Mouse (Mus musculus) ES-E14 (cell line): Measurements from ENCODE around the gene Gm17581. TPM values are rescaled to one million over a fixed set of nuclear protein-coding genes. Genes with fewer than 3 reads are reported as not detected.
"Not testable (repeated sequence)": the region's sequence is repeated elsewhere in the genome, so short reads cannot be mapped to it uniquely, and the experiment has no call there.

Experiments
- DNase-seq: peaks from one replicate; pipeline ENCODE4 v3.0.0-alpha.2; 2013; ENCODE audit warnings: low read depth, low spot score
- H3K27ac ChIP-seq: 2 replicates; pipeline ENCODE4 v1.5.1; 2012; ENCODE audit warnings: low read depth, mild to moderate bottlenecking, low read length, moderate library complexity, mixed read lengths; ENCODE audit not compliant: poor library complexity, insufficient read depth, severe bottlenecking
- H3K36me3 ChIP-seq: 2 replicates; pipeline ENCODE4 v1.6.1; 2012; ENCODE audit warnings: mild to moderate bottlenecking, low read length, moderate library complexity, mixed read lengths; ENCODE audit not compliant: control insufficient read depth, poor library complexity, insufficient read depth, severe bottlenecking
- H3K4me1 ChIP-seq, 2 experiments: fragments of 150-350 bp in 1 of 2; sonication (generic) in 1 of 2; 2 replicates each; pipeline ENCODE4 v1.6.1; 2012; ENCODE audit warnings: low read length in 2 of 2, mild to moderate bottlenecking in 1 of 2, mixed read lengths in 1 of 2; ENCODE audit not compliant: control insufficient read depth in 2 of 2, insufficient read depth in 2 of 2, poor library complexity in 1 of 2
- H3K4me3 ChIP-seq, 2 experiments: fragments of 150-350 bp in 1 of 2; sonication (generic) in 1 of 2; 2 replicates each; pipeline ENCODE4 v1.5.1; 2012; ENCODE audit warnings: low read length in 2 of 2, low read depth in 1 of 2, mild to moderate bottlenecking in 1 of 2, mixed read lengths in 1 of 2; ENCODE audit not compliant: insufficient read depth in 1 of 2, poor library complexity in 1 of 2, severe bottlenecking in 1 of 2
- H3K9ac ChIP-seq: 2 replicates; pipeline ENCODE4 v1.6.1; 2012; ENCODE audit warnings: low read depth, mild to moderate bottlenecking, low read length, mixed read lengths; ENCODE audit not compliant: poor library complexity, insufficient read depth, severe bottlenecking
- H3K9me3 ChIP-seq: fragments of 150-350 bp; sonication (generic); 2 replicates; pipeline ENCODE4 v1.6.1; 2012; ENCODE audit warnings: low read depth, mild to moderate bottlenecking, low read length; ENCODE audit not compliant: control insufficient read depth, insufficient read depth
- CHD2 ChIP-seq: IDR thresholded peaks from 2 replicates; pipeline ENCODE4 v1.6.1; 2014; ENCODE audit warnings: mild to moderate bottlenecking, low read depth, low read length, inconsistent platforms
- HCFC1 ChIP-seq: IDR thresholded peaks from 2 replicates; pipeline ENCODE4 v1.6.1; 2012; ENCODE audit warnings: low read length, inconsistent platforms, borderline replicate concordance; ENCODE audit not compliant: insufficient read depth
- MAFK ChIP-seq: IDR thresholded peaks from 2 replicates; pipeline ENCODE4 v1.6.1; 2014; ENCODE audit warnings: mild to moderate bottlenecking, low read depth, low read length, inconsistent platforms; ENCODE audit not compliant: insufficient read depth
- ZC3H11A ChIP-seq: IDR thresholded peaks from 2 replicates; pipeline ENCODE4 v1.6.1; 2012; ENCODE audit warnings: low read depth, mild to moderate bottlenecking, inconsistent platforms, low read length, borderline replicate concordance
- ZNF384 ChIP-seq: IDR thresholded peaks from 2 replicates; pipeline ENCODE4 v1.6.1; 2012; ENCODE audit warnings: low read depth, low read length, inconsistent platforms
- in situ Hi-C, 2 experiments: fragments of 600-800 bp; cut with MboI; formaldehyde crosslinking; loops; one replicate each; pipeline ENCODE4 v1.15.1; 2025; ENCODE audit warnings: low sequenced_read_pairs in 2 of 2, inconsistent platforms in 1 of 2; ENCODE audit not compliant: unreplicated experiment in 2 of 2
- total RNA-seq: library from RNA; depleted of rRNA; stranded (reverse); fragments of 300-350 nt; gene quantifications from 2 replicates; pipeline ENCODE4 v1.2.3, GENCODE M21; 2012

The Gm17581 gene
- total RNA-seq, 1 experiment: not detected

DNA sequence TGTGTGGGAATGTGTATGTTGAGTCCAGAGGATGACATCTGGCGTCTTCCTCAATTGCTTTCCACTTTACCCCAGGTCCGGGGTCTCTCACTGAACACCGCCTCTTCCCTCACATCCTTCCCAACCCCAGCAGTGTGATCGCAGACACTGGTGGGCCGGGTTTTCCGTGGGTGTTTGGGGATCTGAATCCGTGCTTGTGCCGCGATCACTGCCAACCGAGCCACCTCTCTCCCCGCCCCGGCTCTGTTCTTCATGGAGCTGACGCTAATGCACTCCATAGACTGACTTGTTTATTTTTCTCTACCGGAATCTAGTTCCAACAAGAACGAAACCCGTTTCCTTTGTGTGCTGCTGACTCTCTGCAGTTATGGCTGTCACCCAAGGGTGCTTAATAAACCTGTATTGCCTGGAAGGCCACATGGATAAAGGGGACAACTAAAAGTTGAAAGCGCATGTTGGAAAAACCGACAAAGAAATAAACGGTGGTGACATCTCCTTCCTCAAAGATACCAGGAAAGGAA lies 34.2 kb downstream of the Gm17581 start:
- Histone ChIP-seq H3K27ac (no peak overlapping the region), H3K4me3 (no peak overlapping the region), H3K9me3 (no peaks in the 10 kb centered on the region), H3K36me3 (peaks cover 2% of the 10 kb centered on the region; the same call in 1 of the 2 replicates), H3K4me1 (no peaks in the 10 kb centered on the region), H3K9ac (no peak overlapping the region)
- no peak for TF ChIP-seq MAFK
- no peak for TF ChIP-seq ZNF384
- TF ChIP-seq HCFC1: no peak
- no peak for TF ChIP-seq ZC3H11A
- TF ChIP-seq CHD2: no peak
- in situ Hi-C loops: no loop called here
- no peak for DNase-seq

DNA sequence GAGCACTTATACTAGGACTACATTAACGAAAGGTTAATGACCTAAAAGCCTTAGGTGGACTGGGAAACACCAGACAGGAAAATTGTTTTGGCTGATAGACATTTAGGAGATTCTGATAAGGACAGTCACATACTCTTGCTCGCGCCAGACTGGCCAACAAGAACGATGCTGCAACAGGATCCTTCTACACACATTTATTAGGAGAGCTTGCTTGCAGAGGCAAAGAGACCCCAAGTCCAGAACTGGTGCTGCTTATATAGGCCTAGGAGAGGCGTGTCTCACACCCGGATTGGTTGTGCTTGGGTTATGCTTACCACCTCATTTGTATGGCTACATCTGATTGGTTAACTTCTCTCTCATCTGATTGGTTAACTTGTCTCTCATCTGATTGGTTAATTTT lies 37.2 kb downstream of the Gm17581 start:
- H3K9me3 ChIP-seq, H3K9ac ChIP-seq, H3K27ac ChIP-seq, DNase-seq, H3K4me3 ChIP-seq, H3K36me3 ChIP-seq, H3K4me1 ChIP-seq, in situ Hi-C loops: not testable (repeated sequence)

GRCm38 (mm10) chr2:155696851-155697250 lies 38.8 kb downstream of the Gm17581 start:
- Histone ChIP-seq H3K4me1 (no peaks in the 10 kb centered on the region), H3K27ac (no peak overlapping the region), H3K4me3 (no peak overlapping the region), H3K9ac (no peak overlapping the region; the same call in 1 of the 2 replicates), H3K9me3 (no peaks in the 10 kb centered on the region), H3K36me3 (no peaks in the 10 kb centered on the region; the same call in 1 of the 2 replicates)
- in situ Hi-C loops: no loop called here
- DNase-seq: no peak
- TF ChIP-seq ZNF384: no peak
- TF ChIP-seq MAFK: no peak
- TF ChIP-seq HCFC1: no peak
- TF ChIP-seq ZC3H11A: no peak
- no peak for TF ChIP-seq CHD2

- TF ChIP-seq ZC3H11A: no peak
- no peak for TF ChIP-seq HCFC1
- no peak for TF ChIP-seq CHD2
- no peak for TF ChIP-seq MAFK
- TF ChIP-seq ZNF384: no peak
- no peak overlapping the region; the same call in 1 of the 2 replicates for H3K9ac ChIP-seq
- peak; percentile 85 for DNase-seq
- H3K36me3 ChIP-seq: no peaks in the 10 kb centered on the region; the same call in 1 of the 2 replicates
- H3K9me3 ChIP-seq: no peaks in the 10 kb centered on the region
- H3K4me3 ChIP-seq: peak overlapping the region in 1 of 2 experiments; percentile 37; a peak in 1 of 4 replicates
- in situ Hi-C loops: no loop called here
- H3K4me1 ChIP-seq: no peaks in the 10 kb centered on the region; a peak in 1 of 4 replicates
- H3K27ac ChIP-seq: no peak overlapping the region
These were observed 39.5 kb downstream of the Gm17581 start for GRCm38 (mm10) chr2:155696091-155696558.

DNA sequence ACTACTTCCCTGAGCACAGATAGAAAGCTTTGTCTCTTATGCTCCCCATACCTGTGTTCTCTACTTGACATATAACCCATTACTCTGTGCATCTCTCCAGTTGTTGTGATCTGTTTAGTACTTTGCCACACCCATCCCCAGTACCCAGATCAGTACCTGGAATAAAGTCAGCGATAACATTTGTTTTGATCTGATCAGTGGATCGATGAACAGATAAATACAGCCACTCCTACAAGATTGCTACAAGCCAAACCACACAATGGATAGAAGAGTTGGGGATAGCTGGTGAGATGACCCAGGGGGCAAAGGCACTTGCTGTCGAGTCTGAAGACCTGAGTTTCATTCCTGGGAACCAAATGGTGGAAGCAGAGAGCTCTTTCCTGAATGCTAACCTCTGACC lies 40.4 kb downstream of the Gm17581 start:
- H3K36me3 ChIP-seq: no peaks in the 10 kb centered on the region
- H3K9me3 ChIP-seq: no peaks in the 10 kb centered on the region
- no peak overlapping the region for H3K9ac ChIP-seq
- no peak overlapping the region for H3K27ac ChIP-seq
- no peak overlapping the region for H3K4me3 ChIP-seq
- in situ Hi-C loops: no loop called here
- no peak for TF ChIP-seq MAFK
- TF ChIP-seq HCFC1: no peak
- no peak for TF ChIP-seq CHD2
- no peak for TF ChIP-seq ZC3H11A
- TF ChIP-seq ZNF384: no peak
- no peaks in the 10 kb centered on the region; a peak in 1 of 4 replicates for H3K4me1 ChIP-seq
- DNase-seq: no peak
